Mouse (Mus musculus): ENCODE measurements around the gene Iqcf6. TPM values are rescaled to one million over a fixed set of nuclear protein-coding genes. Genes with fewer than 3 reads are reported as not detected.

Gene Iqcf6
- polyA plus RNA-seq, 1 experiment: not detected

DNA sequence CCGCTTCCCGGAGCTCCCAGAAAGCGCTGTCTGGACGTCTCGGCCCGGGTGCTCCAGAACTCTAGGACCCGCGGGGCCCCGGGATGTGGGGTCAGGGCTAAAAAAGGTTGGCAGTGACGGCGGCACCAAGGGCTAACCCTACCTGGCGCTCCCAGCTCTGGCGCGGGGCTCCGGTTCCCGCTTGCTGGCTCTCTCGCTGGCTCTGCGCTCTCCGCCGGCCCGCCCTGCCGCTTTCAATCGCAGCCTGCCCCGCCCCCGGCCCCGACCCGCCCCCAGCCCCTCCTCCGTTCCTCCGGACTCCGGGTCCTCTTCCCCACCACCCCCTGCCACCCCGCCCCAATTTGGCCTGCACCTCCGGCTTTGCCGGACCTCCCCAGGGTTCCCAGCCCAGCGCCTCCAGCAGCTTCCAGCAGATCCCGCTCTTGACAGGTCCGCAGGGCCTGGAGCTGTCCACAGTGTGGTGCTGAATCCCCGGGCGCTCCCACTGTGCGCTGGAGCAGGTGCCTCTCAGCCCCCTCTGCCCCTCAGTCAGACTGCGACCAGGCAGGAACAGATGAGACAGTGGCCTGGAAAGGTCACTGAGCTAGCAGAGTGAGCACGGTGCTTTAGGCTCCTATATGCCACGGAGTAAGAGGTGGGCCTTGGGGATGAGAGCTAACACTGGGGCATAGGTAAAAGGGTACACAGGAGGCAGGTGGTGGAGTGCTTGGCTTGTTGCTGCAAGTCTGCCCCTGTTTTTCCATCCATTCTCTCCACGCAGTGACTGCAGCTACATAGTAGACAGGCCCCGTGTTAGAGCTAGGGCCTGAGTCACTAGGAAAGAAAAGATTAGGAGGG lies 29.7 kb downstream of the Iqcf6 start, which contains the start of gene Grm2:
Gene Grm2 (minus strand): TSS at position 199 of the 837 bp plus-strand sequence.
- no peaks in the 10 kb centered on the region for H3K4me1 ChIP-seq (ENCODE audit: control insufficient read depth, insufficient read depth, low read length)
- H3K27ac ChIP-seq (ENCODE audit: insufficient read depth, low read depth, low read length): no peak within 1 kb of the TSS
- H3K4me3 ChIP-seq (ENCODE audit: insufficient read depth, low read length): no peak within 1 kb of the TSS
- TF ChIP-seq POLR2A (IDR thresholded peaks at IDR 0.05; ENCODE audit: borderline replicate concordance, low read depth, low read length) (no peak), CTCF (IDR thresholded peaks at IDR 0.05; ENCODE audit: low read depth, low read length) (no peak)

- Histone ChIP-seq H3K4me1 (ENCODE audit: control insufficient read depth, insufficient read depth, low read length) (no peaks in the 10 kb centered on the region), H3K4me3 (ENCODE audit: insufficient read depth, low read length) (no peak overlapping the region), H3K27ac (ENCODE audit: insufficient read depth, low read depth, low read length) (no peak overlapping the region)
- TF ChIP-seq CTCF (IDR thresholded peaks at IDR 0.05; ENCODE audit: low read depth, low read length) (no peak), POLR2A (IDR thresholded peaks at IDR 0.05; ENCODE audit: borderline replicate concordance, low read depth, low read length) (no peak)
These were observed 30.4 kb downstream of the Iqcf6 start for GRCm38 (mm10) chr9:106656820-106657219.

DNA sequence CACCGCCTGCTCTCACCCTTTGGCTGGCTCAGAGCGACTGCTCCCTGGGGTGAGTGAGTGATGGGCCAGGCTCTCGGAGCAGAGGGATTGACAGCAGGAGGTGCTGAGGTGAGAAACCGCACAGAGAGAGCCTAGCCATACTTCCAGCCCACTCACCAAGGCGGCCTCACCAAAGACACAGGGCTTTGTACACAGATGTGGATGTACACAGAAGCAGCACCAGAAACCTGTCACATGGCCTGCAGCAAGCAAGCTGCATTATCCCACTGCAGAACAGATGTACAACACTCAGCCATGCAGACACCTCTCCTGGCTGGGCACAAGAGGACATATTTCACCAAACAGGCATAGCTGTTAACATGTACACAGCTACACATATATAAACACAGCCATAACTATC lies 31.2 kb downstream of the Iqcf6 start:
- Histone ChIP-seq H3K4me3 (ENCODE audit: insufficient read depth, low read length) (no peak overlapping the region), H3K27ac (ENCODE audit: insufficient read depth, low read depth, low read length) (no peak overlapping the region), H3K4me1 (ENCODE audit: control insufficient read depth, insufficient read depth, low read length) (no peaks in the 10 kb centered on the region)
- TF ChIP-seq CTCF (IDR thresholded peaks at IDR 0.05; ENCODE audit: low read depth, low read length) (no peak), POLR2A (IDR thresholded peaks at IDR 0.05; ENCODE audit: borderline replicate concordance, low read depth, low read length) (no peak)

- Histone ChIP-seq H3K4me3 (ENCODE audit: insufficient read depth, low read length) (no peak overlapping the region), H3K4me1 (ENCODE audit: control insufficient read depth, insufficient read depth, low read length) (no peaks in the 10 kb centered on the region), H3K27ac (ENCODE audit: insufficient read depth, low read depth, low read length) (no peak overlapping the region)
- no peak for TF ChIP-seq CTCF (IDR thresholded peaks at IDR 0.05; ENCODE audit: low read depth, low read length)
These were observed 33.1 kb downstream of the Iqcf6 start for GRCm38 (mm10) chr9:106659441-106659840.

GRCm38 (mm10) chr9:106659935-106660334 lies 33.6 kb downstream of the Iqcf6 start:
- TF ChIP-seq POLR2A (IDR thresholded peaks at IDR 0.05; ENCODE audit: borderline replicate concordance, low read depth, low read length): no peak
- TF ChIP-seq CTCF (IDR thresholded peaks at IDR 0.05; ENCODE audit: low read depth, low read length): no peak
- no peak overlapping the region for H3K27ac ChIP-seq (ENCODE audit: insufficient read depth, low read depth, low read length)
- H3K4me1 ChIP-seq (ENCODE audit: control insufficient read depth, insufficient read depth, low read length): no peaks in the 10 kb centered on the region

DNA sequence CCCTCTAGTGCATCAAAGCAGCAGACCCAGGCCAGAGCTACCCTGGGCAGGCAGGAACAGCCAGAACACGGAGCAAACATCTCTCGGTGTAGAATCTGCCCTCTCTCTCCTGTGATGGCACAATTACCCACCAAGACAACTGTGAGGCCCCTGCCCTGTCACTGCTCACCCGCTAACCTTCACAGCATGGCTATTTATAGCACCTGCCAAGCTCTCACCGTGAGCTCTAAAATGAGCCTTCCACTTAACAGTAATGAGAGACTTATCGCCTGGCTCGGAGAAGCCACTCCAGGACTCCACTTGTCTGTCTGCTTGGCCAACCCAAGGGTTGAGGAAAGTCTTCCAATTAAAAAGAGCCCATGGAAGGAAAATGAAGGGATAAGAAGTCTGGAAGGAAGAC lies 36.8 kb downstream of the Iqcf6 start:
- TF ChIP-seq CTCF (IDR thresholded peaks at IDR 0.05; ENCODE audit: low read depth, low read length) (no peak), POLR2A (IDR thresholded peaks at IDR 0.05; ENCODE audit: borderline replicate concordance, low read depth, low read length) (no peak)
- Histone ChIP-seq H3K4me1 (ENCODE audit: control insufficient read depth, insufficient read depth, low read length) (no peaks in the 10 kb centered on the region), H3K4me3 (ENCODE audit: insufficient read depth, low read length) (no peak overlapping the region), H3K27ac (ENCODE audit: insufficient read depth, low read depth, low read length) (no peak overlapping the region)

More at GRCm38 (mm10) chr9:106659935-106660334, 33.6 kb downstream of the Iqcf6 start:
- no peak overlapping the region for H3K4me3 ChIP-seq (ENCODE audit: insufficient read depth, low read length)

GRCm38 (mm10) chr9:106664433-106664832 lies 38.1 kb downstream of the Iqcf6 start:
- no peak overlapping the region for H3K27ac ChIP-seq (ENCODE audit: insufficient read depth, low read depth, low read length)
- H3K4me1 ChIP-seq (ENCODE audit: control insufficient read depth, insufficient read depth, low read length): no peaks in the 10 kb centered on the region
- no peak for TF ChIP-seq POLR2A (IDR thresholded peaks at IDR 0.05; ENCODE audit: borderline replicate concordance, low read depth, low read length)
- TF ChIP-seq CTCF (IDR thresholded peaks at IDR 0.05; ENCODE audit: low read depth, low read length): no peak
- H3K4me3 ChIP-seq (ENCODE audit: insufficient read depth, low read length): no peak overlapping the region

DNA sequence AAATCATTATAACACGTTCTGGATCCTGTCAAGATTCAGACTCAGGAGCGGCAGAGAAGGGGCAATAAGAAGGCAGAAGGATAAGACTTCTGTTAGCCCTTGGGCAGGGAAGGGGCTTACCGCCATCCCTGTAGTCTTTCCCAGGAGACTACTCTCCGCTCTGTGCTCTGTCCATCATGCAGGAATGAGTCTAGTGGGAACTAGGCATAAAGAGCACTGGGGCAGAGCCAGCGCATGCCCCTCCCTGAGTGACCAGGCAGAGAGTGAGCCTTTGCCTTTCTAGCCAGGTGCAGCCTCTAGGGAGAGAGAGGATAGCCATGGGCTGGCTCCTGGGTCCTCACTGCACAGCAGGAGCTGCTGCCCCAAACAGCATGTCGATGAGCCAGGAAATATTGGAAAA lies 38.5 kb downstream of the Iqcf6 start:
- H3K4me3 ChIP-seq (ENCODE audit: insufficient read depth, low read length): no peak overlapping the region
- no peak overlapping the region for H3K27ac ChIP-seq (ENCODE audit: insufficient read depth, low read depth, low read length)
- H3K4me1 ChIP-seq (ENCODE audit: control insufficient read depth, insufficient read depth, low read length): no peaks in the 10 kb centered on the region
- TF ChIP-seq CTCF (IDR thresholded peaks at IDR 0.05; ENCODE audit: low read depth, low read length): no peak
- TF ChIP-seq POLR2A (IDR thresholded peaks at IDR 0.05; ENCODE audit: borderline replicate concordance, low read depth, low read length): no peak

DNA sequence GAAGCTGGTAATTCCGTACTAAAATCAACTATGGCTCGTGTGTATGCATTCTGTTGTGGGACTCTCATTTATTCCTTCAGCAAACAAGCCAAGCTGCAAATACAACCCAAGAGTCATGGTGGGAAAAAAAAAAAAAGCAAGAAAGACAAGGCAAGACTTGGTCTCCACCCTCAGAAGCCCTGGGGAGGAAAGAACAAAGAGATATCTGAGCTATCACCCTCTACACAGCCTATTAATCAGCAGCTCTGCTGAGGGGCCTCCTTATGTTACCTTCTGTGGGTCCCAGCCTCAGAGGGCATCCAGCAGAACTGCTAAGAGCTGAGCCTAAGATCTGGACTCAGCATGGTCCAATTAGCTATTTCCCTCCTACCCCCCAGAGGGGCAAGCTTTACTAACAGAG lies 47.5 kb downstream of the Iqcf6 start:
- Histone ChIP-seq H3K27ac (ENCODE audit: insufficient read depth, low read depth, low read length) (no peak overlapping the region), H3K4me3 (ENCODE audit: insufficient read depth, low read length) (no peak overlapping the region), H3K4me1 (ENCODE audit: control insufficient read depth, insufficient read depth, low read length) (peaks cover 12% of the 10 kb centered on the region; the same call in 1 of the 2 replicates)
- no peak for TF ChIP-seq CTCF (IDR thresholded peaks at IDR 0.05; ENCODE audit: low read depth, low read length)

- H3K4me3 ChIP-seq (ENCODE audit: insufficient read depth, low read length): no peak overlapping the region
- H3K4me1 ChIP-seq (ENCODE audit: control insufficient read depth, insufficient read depth, low read length): peaks cover 12% of the 10 kb centered on the region; the same call in 1 of the 2 replicates
- H3K27ac ChIP-seq (ENCODE audit: insufficient read depth, low read depth, low read length): no peak overlapping the region
- TF ChIP-seq CTCF (IDR thresholded peaks at IDR 0.05; ENCODE audit: low read depth, low read length) (peak; percentile 44), POLR2A (IDR thresholded peaks at IDR 0.05; ENCODE audit: borderline replicate concordance, low read depth, low read length) (no peak)
These were observed 49.1 kb downstream of the Iqcf6 start for GRCm38 (mm10) chr9:106675480-106675879.
